Mouse (Mus musculus) limb, embryonic 10.5 days (tissue): ENCODE measurements at regions not wholly inside any gene's neighbourhood (a gene's known extent, or its start where the extent isn't known, plus 50 kb on each side); places are given as distances from the start of the nearest gene placed in this dataset.

Experiments used
- DNase-seq: peaks from one replicate; pipeline ENCODE4 v3.0.0-alpha.2; 2017; ENCODE audit warnings: low spot score
- H3K27ac ChIP-seq: fragments of 300-500 bp; sonication (generic); 2 replicates; pipeline ENCODE4 v1.5.1; 2016; ENCODE audit warnings: mild to moderate bottlenecking
- H3K27me3 ChIP-seq: fragments of 300-500 bp; sonication (generic); 2 replicates; pipeline ENCODE4 v1.6.1; 2016; ENCODE audit warnings: low read depth, mild to moderate bottlenecking; ENCODE audit not compliant: poor library complexity, severe bottlenecking
- H3K36me3 ChIP-seq: fragments of 300-500 bp; sonication (generic); 2 replicates; pipeline ENCODE4 v1.6.1; 2016; ENCODE audit warnings: mild to moderate bottlenecking, moderate library complexity
- H3K4me1 ChIP-seq: fragments of 300-500 bp; sonication (generic); 2 replicates; pipeline ENCODE4 v1.6.1; 2016
- H3K4me3 ChIP-seq: fragments of 300-500 bp; sonication (generic); 2 replicates; pipeline ENCODE4 v1.5.1; 2016; ENCODE audit warnings: mild to moderate bottlenecking, moderate library complexity
- H3K9me3 ChIP-seq: fragments of 300-500 bp; sonication (generic); replicated peaks from 2 replicates; pipeline ENCODE4 v1.6.1; 2016; ENCODE audit warnings: mild to moderate bottlenecking
- WGBS: fragments of 180-500 bp; shearing (Covaris S2); methylation state at CpG from one replicate; pipeline ENCODE4 v1.1.7; 2016; 5-methylcytosine and 5-hydroxymethylcytosine counted together

DNA sequence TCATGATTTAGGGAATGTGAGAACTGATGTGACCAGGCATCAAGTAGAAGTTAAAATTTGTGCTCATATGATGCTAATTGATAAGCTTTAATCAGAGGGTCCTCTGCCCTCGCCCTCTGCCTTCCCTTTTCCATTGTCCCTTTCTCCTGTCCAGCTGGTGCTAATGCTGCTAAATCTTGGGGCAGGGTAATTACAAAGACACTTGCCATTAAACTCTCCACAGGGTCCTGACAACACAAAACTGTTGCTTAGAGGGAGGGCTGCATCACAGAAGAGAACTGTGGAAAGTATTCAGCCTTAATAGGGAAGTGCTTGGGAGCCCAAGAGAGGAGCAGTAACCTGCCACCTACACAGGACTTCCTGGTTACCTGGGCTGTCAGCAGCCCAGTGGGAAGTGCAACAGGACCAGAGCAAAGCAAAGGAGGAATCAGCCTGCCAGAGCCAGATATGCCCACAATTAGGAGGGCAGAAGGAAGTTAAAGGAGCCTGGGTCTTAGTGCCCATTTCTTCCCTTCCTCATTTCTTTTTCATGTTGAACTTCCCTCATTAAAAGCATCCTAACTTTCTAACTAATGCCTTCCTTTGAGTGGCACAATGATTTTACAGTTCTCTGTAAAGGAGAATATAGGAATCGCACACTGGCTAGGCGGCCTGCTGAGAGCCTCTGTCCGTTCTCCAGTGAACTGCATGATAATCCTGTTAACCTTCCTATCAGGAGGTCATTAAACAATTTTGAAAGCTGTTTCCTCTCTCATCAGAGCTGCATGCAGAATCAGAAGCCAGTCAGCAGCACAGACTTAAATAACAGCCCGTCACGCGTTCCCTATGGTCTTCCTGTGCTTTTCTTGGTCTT, 372.5 kb upstream of the Mef2c start:
- no peaks in the 10 kb centered on the region for H3K36me3 ChIP-seq
- no peaks in the 10 kb centered on the region for H3K9me3 ChIP-seq
- no peak for DNase-seq
- no peak overlapping the region for H3K27ac ChIP-seq
- H3K4me3 ChIP-seq = no peak overlapping the region
- WGBS = 61% methylated on average over 7 of the region's 7 CpGs
- H3K27me3 ChIP-seq = no peaks in the 10 kb centered on the region
- H3K4me1 ChIP-seq = peaks cover 18% of the 10 kb centered on the region

DNA sequence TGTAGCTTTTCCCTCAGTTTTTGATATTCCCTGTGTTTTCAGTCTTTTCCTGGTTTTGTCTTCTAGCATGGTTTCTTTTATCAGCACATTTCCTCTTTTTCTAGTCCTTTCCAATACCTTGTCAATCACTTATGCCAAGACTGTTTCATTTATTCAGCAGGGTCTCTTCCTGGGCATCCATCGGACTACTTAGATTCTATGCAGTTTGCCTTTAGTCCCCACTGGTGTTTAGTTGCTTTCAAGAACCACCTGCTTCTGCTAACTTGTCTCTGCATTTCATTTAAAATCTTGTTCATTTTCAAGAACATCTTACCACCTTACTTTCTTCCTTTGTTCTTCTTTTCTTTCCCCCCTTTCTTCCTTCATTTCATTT, 371.9 kb upstream of the Mef2c start:
- no peaks in the 10 kb centered on the region for H3K36me3 ChIP-seq

GRCm38 (mm10) chr13:83132671-83133638, 370.9 kb upstream of the Mef2c start:
- no peak overlapping the region for H3K27ac ChIP-seq
- 71% methylated on average over 7 of the region's 7 CpGs for WGBS
- no peaks in the 10 kb centered on the region for H3K36me3 ChIP-seq
- no peak overlapping the region for H3K4me3 ChIP-seq
- H3K27me3 ChIP-seq = no peaks in the 10 kb centered on the region
- H3K4me1 ChIP-seq = peaks cover 18% of the 10 kb centered on the region
- no peak for DNase-seq
- no peaks in the 10 kb centered on the region for H3K9me3 ChIP-seq

More for the DNA sequence above, 371.9 kb upstream of the Mef2c start:
- H3K27ac ChIP-seq = no peak overlapping the region
- no peak overlapping the region for H3K4me3 ChIP-seq
- WGBS = 85% methylated on average over 1 of the region's 1 CpGs
- H3K27me3 ChIP-seq = no peaks in the 10 kb centered on the region
- H3K4me1 ChIP-seq = peaks cover 18% of the 10 kb centered on the region
- no peak for DNase-seq
- no peaks in the 10 kb centered on the region for H3K9me3 ChIP-seq

DNA sequence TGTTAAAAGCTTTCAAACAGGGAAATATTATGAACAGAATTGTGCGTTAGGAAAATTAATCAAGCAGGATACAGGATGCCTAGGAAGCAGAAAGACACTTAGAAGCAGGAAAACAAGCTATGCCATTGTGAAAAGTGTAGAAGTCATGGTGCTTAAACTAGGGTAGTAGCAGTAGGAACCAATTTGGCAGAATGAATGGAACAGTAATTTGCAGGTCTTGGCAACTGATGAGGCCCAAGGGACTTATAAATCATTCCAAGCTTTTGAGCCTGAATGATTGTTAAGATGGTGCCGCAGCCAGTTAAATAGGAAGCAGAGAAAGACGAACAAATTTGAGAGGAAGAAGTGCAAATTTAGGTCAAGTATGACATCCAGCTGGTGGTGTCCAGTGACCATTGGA, 360.5 kb upstream of the Mef2c start:
- no peaks in the 10 kb centered on the region for H3K36me3 ChIP-seq
- no peaks in the 10 kb centered on the region for H3K4me1 ChIP-seq
- H3K27me3 ChIP-seq = no peaks in the 10 kb centered on the region
- DNase-seq = no peak
- 51% methylated on average over 3 of the region's 3 CpGs for WGBS
- H3K27ac ChIP-seq = no peak overlapping the region
- no peaks in the 10 kb centered on the region for H3K9me3 ChIP-seq
- no peak overlapping the region for H3K4me3 ChIP-seq

DNA sequence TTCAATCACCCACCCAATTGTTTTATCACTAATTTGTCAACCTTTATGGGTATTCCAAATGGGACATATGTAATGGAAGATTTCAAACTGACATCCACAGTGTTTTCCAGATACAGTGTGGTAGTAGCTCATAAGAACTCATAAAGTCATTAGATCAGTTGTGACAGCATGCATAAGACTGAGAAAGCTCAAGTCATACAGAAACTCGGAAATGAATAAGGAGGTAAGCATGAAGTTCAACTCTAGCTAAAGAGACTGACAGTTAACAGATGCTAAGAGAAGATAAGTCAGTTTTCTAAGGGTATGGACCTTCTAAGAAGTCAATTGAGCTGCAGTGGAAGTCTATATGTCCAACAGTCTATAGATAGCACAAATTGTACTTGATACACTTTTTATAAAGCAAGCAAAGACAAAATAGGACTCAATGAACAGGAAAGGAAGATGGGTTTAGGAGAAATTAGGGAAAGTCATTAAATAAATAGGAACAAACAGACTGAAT, 349.2 kb upstream of the Mef2c start:
- Histone ChIP-seq H3K9me3 (no peaks in the 10 kb centered on the region), H3K4me1 (no peaks in the 10 kb centered on the region)
- 87% methylated on average over 1 of the region's 1 CpGs for WGBS

GRCm38 (mm10) chr13:83159969-83160368, 343.9 kb upstream of the Mef2c start:
- Histone ChIP-seq H3K9me3 (no peaks in the 10 kb centered on the region), H3K36me3 (no peaks in the 10 kb centered on the region), H3K4me1 (no peaks in the 10 kb centered on the region), H3K27me3 (no peaks in the 10 kb centered on the region), H3K27ac (no peak overlapping the region), H3K4me3 (no peak overlapping the region)
- 51% methylated on average over 2 of the region's 2 CpGs for WGBS
- DNase-seq = no peak

More for the DNA sequence above, 349.2 kb upstream of the Mef2c start:
- no peaks in the 10 kb centered on the region for H3K36me3 ChIP-seq
- DNase-seq = no peak
- no peaks in the 10 kb centered on the region for H3K27me3 ChIP-seq
- H3K27ac ChIP-seq = no peak overlapping the region
- H3K4me3 ChIP-seq = no peak overlapping the region

- no peak overlapping the region for H3K27ac ChIP-seq
- no peak for DNase-seq
- no peaks in the 10 kb centered on the region for H3K36me3 ChIP-seq
- no peaks in the 10 kb centered on the region for H3K4me1 ChIP-seq
- H3K27me3 ChIP-seq = no peaks in the 10 kb centered on the region
- H3K4me3 ChIP-seq = no peak overlapping the region
- H3K9me3 ChIP-seq = no peaks in the 10 kb centered on the region
- 90% methylated on average over 4 of the region's 4 CpGs for WGBS
Observed at GRCm38 (mm10) chr13:83162761-83163160, 341.1 kb upstream of the Mef2c start.

GRCm38 (mm10) chr13:83175086-83175485, 328.7 kb upstream of the Mef2c start:
- no peaks in the 10 kb centered on the region for H3K4me1 ChIP-seq
- no peaks in the 10 kb centered on the region for H3K27me3 ChIP-seq
- H3K36me3 ChIP-seq = no peaks in the 10 kb centered on the region
- no peaks in the 10 kb centered on the region for H3K9me3 ChIP-seq
- no peak overlapping the region for H3K27ac ChIP-seq
- no peak for DNase-seq
- WGBS = 83% methylated on average over 2 of the region's 2 CpGs
- H3K4me3 ChIP-seq = no peak overlapping the region

- Histone ChIP-seq H3K4me1 (no peaks in the 10 kb centered on the region), H3K27ac (no peak overlapping the region), H3K27me3 (no peaks in the 10 kb centered on the region), H3K36me3 (no peaks in the 10 kb centered on the region), H3K9me3 (no peaks in the 10 kb centered on the region), H3K4me3 (no peak overlapping the region)
- WGBS = 89% methylated on average over 3 of the region's 3 CpGs
- no peak for DNase-seq
Observed at GRCm38 (mm10) chr13:83201931-83202671, 301.7 kb upstream of the Mef2c start.

- no peak for DNase-seq
- Histone ChIP-seq H3K4me3 (no peak overlapping the region), H3K36me3 (no peaks in the 10 kb centered on the region), H3K4me1 (no peaks in the 10 kb centered on the region), H3K27me3 (no peaks in the 10 kb centered on the region), H3K9me3 (no peaks in the 10 kb centered on the region), H3K27ac (no peak overlapping the region)
- WGBS = 90% methylated on average over 1 of the region's 1 CpGs
Observed at GRCm38 (mm10) chr13:83206622-83207021, 297.2 kb upstream of the Mef2c start.

GRCm38 (mm10) chr13:83207513-83207912, 296.3 kb upstream of the Mef2c start:
- no peak overlapping the region for H3K27ac ChIP-seq
- 89% methylated on average over 4 of the region's 4 CpGs for WGBS
- no peaks in the 10 kb centered on the region for H3K36me3 ChIP-seq
- H3K9me3 ChIP-seq = no peaks in the 10 kb centered on the region
- H3K4me1 ChIP-seq = no peaks in the 10 kb centered on the region
- H3K27me3 ChIP-seq = no peaks in the 10 kb centered on the region
- DNase-seq = no peak
- H3K4me3 ChIP-seq = no peak overlapping the region

GRCm38 (mm10) chr13:83208111-83208510, 295.7 kb upstream of the Mef2c start:
- 86% methylated on average over 5 of the region's 5 CpGs for whole genome bisulfite sequencing
- DNase-seq = no peak
- H3K9me3 ChIP-seq = no peaks in the 10 kb centered on the region
- no peaks in the 10 kb centered on the region for H3K27me3 ChIP-seq
- H3K36me3 ChIP-seq = no peaks in the 10 kb centered on the region
- H3K4me1 ChIP-seq = no peaks in the 10 kb centered on the region
- no peak overlapping the region for H3K27ac ChIP-seq
- H3K4me3 ChIP-seq = no peak overlapping the region
